Mouse (Mus musculus) forebrain, embryonic 10.5 days (tissue): ENCODE data around the gene Tprkb. TPM values are rescaled to one million over a fixed set of nuclear protein-coding genes. Genes with fewer than 3 reads are reported as not detected.
"Not testable (repeated sequence)": the region's sequence is repeated elsewhere in the genome, so short reads cannot be mapped to it uniquely, and the experiment has no call there.

Source experiments
- DNase-seq: peaks from one replicate; pipeline ENCODE4 v3.0.0-alpha.2; 2017; ENCODE audit warnings: low spot score; ENCODE audit errors: extremely low spot score
- H3K27ac ChIP-seq: fragments of 300-500 bp; sonication (generic); 2 replicates; pipeline ENCODE4 v1.5.1; 2016; ENCODE audit warnings: mild to moderate bottlenecking
- H3K27me3 ChIP-seq: fragments of 300-500 bp; sonication (generic); 2 replicates; pipeline ENCODE4 v1.6.1; 2016; ENCODE audit warnings: mild to moderate bottlenecking; ENCODE audit not compliant: poor library complexity, severe bottlenecking
- H3K36me3 ChIP-seq: fragments of 300-500 bp; sonication (generic); replicated peaks from 2 replicates; pipeline ENCODE4 v1.6.1; 2016; ENCODE audit warnings: mild to moderate bottlenecking, moderate library complexity
- H3K4me1 ChIP-seq: fragments of 300-500 bp; sonication (generic); 2 replicates; pipeline ENCODE4 v1.6.1; 2016
- H3K4me3 ChIP-seq: fragments of 300-500 bp; sonication (generic); 2 replicates; pipeline ENCODE4 v1.5.1; 2016; ENCODE audit warnings: mild to moderate bottlenecking, moderate library complexity
- H3K9me3 ChIP-seq: fragments of 300-500 bp; sonication (generic); 2 replicates; pipeline ENCODE4 v1.6.1; 2016; ENCODE audit warnings: mild to moderate bottlenecking, moderate library complexity
- WGBS: fragments of 180-500 bp; shearing (Covaris S2); methylation state at CpG from one replicate; pipeline ENCODE4 v1.1.7; 2016; 5-methylcytosine and 5-hydroxymethylcytosine counted together
- polyA plus RNA-seq: library from polyadenylated mRNA; unstranded; fragments of >200 nt; fragmentation: Nextera tagmentation; extraction: Ambion mirVana; gene quantifications from 2 replicates; pipeline ENCODE4 v1.2.1, GENCODE M21; 2016

Tprkb gene
- polyA plus RNA-seq, 1 experiment from 2014 or later: 33.8 TPM

DNA sequence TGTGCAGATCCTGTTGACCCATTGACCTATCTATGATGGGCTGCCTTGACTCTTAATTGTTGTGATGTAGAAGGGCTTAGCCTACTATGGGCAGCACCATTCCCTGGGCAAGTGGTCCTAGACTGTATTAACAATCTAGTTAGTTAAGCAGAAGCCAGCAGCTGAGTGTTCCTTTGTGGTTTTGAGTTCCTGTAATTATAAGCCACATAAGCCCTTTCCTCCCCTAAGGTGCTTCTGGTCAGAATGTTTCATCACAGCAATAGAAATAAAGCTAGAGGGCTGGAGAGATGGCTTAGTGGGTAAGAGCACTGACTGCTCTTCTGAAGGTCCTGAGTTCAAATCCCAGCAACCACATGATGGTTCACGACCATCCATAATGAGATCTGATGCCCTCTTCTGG, 12.0 kb downstream of the Tprkb start:
- 91% methylated on average over 1 of the region's 1 CpGs for WGBS
- H3K27ac ChIP-seq: no peak overlapping the region
- DNase-seq: no peak
- H3K4me3 ChIP-seq: no peak overlapping the region
- no peaks in the 10 kb centered on the region for H3K4me1 ChIP-seq
- no peaks in the 10 kb centered on the region for H3K27me3 ChIP-seq
- no peaks in the 10 kb centered on the region for H3K9me3 ChIP-seq
- H3K36me3 ChIP-seq: peaks cover 72% of the 10 kb centered on the region

GRCm38 (mm10) chr6:85926709-85927108, 15.0 kb downstream of the Tprkb start:
- Histone ChIP-seq H3K27ac (no peak overlapping the region), H3K4me1 (no peaks in the 10 kb centered on the region), H3K4me3 (no peak overlapping the region), H3K36me3 (peaks cover 86% of the 10 kb centered on the region), H3K9me3 (no peaks in the 10 kb centered on the region), H3K27me3 (no peaks in the 10 kb centered on the region)
- WGBS: 92% methylated on average over 1 of the region's 1 CpGs
- DNase-seq: no peak

GRCm38 (mm10) chr6:85927476-85928464, 16.1 kb downstream of the Tprkb start:
- H3K4me1 ChIP-seq: no peaks in the 10 kb centered on the region
- no peak for DNase-seq
- H3K36me3 ChIP-seq: peaks cover 79% of the 10 kb centered on the region
- H3K27me3 ChIP-seq: no peaks in the 10 kb centered on the region
- H3K4me3 ChIP-seq: no peak overlapping the region
- WGBS: 92% methylated on average over 9 of the region's 9 CpGs
- H3K27ac ChIP-seq: no peak overlapping the region
- no peaks in the 10 kb centered on the region for H3K9me3 ChIP-seq

- 93% methylated on average over 1 of the region's 1 CpGs for WGBS
- H3K4me1 ChIP-seq: no peaks in the 10 kb centered on the region
- H3K36me3 ChIP-seq: peaks cover 68% of the 10 kb centered on the region
- DNase-seq: no peak
- H3K27me3 ChIP-seq: no peaks in the 10 kb centered on the region
- H3K4me3 ChIP-seq: no peak overlapping the region
- H3K9me3 ChIP-seq: no peaks in the 10 kb centered on the region
- no peak overlapping the region for H3K27ac ChIP-seq
These were observed 17.6 kb downstream of the Tprkb start for GRCm38 (mm10) chr6:85929312-85929711.

DNA sequence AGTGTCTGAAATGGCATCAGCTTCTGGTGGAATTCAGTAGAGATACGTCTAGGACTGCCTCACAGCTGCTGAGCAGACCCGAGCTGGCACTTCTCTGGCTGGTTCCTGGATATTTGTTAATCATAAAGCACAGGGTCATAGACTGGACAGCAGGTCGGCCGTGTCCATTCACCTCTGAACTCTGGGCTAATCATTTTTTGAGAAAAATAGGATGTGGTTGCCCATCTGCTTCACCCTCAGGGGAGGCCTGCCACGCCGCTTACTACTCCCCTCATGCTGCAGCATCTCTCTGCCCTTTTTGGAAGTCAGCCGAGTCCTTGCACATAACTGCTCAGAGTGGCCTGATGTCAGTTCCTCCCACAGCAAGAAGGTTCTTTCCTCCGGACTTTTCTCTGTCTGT, 22.4 kb downstream of the Tprkb start:
- 84% methylated on average over 8 of the region's 8 CpGs for WGBS
- Histone ChIP-seq H3K4me3 (no peak overlapping the region), H3K4me1 (peaks cover 14% of the 10 kb centered on the region), H3K36me3 (peaks cover 22% of the 10 kb centered on the region), H3K27ac (no peak overlapping the region), H3K9me3 (no peaks in the 10 kb centered on the region), H3K27me3 (no peaks in the 10 kb centered on the region)
- no peak for DNase-seq

DNA sequence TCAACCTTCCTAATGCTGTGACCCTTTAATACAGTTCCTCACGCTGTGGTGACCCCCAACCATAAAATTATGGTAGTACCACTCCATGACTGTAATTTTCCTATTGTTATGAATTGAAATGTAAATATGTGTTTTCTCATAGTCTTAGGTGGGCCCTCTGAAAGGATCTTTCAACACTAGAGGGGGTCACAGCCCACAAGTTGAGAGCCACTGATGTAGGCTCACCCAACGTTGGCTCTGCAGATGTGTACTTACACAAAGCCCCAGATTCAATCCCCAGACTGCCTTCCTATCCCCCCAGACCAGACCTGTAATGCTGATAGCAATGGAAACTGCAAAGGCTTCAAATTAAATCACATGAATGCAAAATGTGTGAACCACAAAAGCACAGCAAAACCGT, 24.0 kb downstream of the Tprkb start:
- H3K27me3 ChIP-seq: no peaks in the 10 kb centered on the region
- no peaks in the 10 kb centered on the region for H3K9me3 ChIP-seq
- DNase-seq: no peak
- 73% methylated on average over 3 of the region's 3 CpGs for WGBS
- H3K27ac ChIP-seq: no peak overlapping the region
- no peak overlapping the region for H3K4me3 ChIP-seq
- peaks cover 9% of the 10 kb centered on the region for H3K36me3 ChIP-seq
- peaks cover 14% of the 10 kb centered on the region for H3K4me1 ChIP-seq

GRCm38 (mm10) chr6:85936508-85937465, 25.1 kb downstream of the Tprkb start:
- Histone ChIP-seq H3K36me3 (peaks cover 12% of the 10 kb centered on the region), H3K27ac (peak overlapping the region; percentile 85), H3K4me3 (peak overlapping the region; percentile 58), H3K4me1 (peaks cover 14% of the 10 kb centered on the region)
- DNase-seq: peak; percentile 77
- not testable (repeated sequence) for H3K9me3 ChIP-seq, H3K27me3 ChIP-seq
- 2% methylated on average over 50 of the region's 50 CpGs for WGBS

GRCm38 (mm10) chr6:85938701-85939100, 27.0 kb downstream of the Tprkb start:
- H3K27ac ChIP-seq: no peak overlapping the region
- no peak for DNase-seq
- 84% methylated on average over 10 of the region's 10 CpGs for WGBS
- H3K9me3 ChIP-seq: no peaks in the 10 kb centered on the region
- H3K36me3 ChIP-seq: peaks cover 30% of the 10 kb centered on the region
- no peaks in the 10 kb centered on the region for H3K27me3 ChIP-seq
- peaks cover 14% of the 10 kb centered on the region for H3K4me1 ChIP-seq
- no peak overlapping the region for H3K4me3 ChIP-seq

DNA sequence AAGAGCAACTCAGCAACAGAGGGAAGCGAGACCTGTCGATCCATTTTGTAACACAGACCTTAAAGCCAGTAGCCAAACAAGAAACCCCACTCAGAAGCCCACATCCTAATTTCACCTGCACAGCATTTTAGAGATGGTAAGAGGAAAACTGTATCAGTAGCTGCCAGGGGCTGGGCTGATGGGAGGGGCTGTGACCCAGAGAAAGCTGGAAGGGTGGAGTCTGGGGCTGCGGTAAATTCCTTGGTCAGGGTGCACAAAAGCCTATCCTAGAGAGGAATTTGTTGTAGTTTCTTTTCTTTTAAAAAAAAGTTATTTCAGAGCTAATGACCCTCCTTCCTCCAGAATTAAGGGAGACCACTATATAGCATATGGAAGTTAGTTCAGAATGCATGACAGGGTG, 30.8 kb downstream of the Tprkb start:
- no peaks in the 10 kb centered on the region for H3K9me3 ChIP-seq
- H3K27ac ChIP-seq: no peak overlapping the region
- no peaks in the 10 kb centered on the region for H3K27me3 ChIP-seq
- H3K4me1 ChIP-seq: peaks cover 2% of the 10 kb centered on the region
- peaks cover 68% of the 10 kb centered on the region for H3K36me3 ChIP-seq
- DNase-seq: no peak
- 92% methylated on average over 3 of the region's 3 CpGs for WGBS
- no peak overlapping the region for H3K4me3 ChIP-seq

DNA sequence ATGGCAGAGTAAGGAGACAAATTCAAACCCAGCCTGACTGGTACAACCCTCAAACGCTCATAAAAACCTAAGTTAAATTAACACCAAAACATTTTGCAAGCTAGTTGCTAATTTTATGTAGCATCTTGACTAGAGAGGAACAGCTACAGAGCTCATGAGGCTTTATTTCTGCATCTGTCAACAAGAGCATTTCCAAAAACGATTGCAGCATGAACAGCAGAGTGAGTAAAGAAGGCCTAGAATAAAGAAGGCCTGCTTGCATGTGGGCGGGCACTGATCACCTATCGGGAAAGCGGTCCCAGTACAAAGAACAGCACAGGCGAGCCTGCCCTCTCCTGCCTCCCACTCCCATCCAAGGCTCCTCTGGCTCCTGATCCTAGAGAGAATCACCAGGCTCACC, 36.9 kb downstream of the Tprkb start:
- Histone ChIP-seq H3K27me3 (no peaks in the 10 kb centered on the region), H3K4me3 (no peak overlapping the region), H3K27ac (no peak overlapping the region), H3K36me3 (peaks cover 100% of the 10 kb centered on the region), H3K9me3 (no peaks in the 10 kb centered on the region), H3K4me1 (no peaks in the 10 kb centered on the region)
- 87% methylated on average over 6 of the region's 6 CpGs for WGBS
- DNase-seq: no peak

DNA sequence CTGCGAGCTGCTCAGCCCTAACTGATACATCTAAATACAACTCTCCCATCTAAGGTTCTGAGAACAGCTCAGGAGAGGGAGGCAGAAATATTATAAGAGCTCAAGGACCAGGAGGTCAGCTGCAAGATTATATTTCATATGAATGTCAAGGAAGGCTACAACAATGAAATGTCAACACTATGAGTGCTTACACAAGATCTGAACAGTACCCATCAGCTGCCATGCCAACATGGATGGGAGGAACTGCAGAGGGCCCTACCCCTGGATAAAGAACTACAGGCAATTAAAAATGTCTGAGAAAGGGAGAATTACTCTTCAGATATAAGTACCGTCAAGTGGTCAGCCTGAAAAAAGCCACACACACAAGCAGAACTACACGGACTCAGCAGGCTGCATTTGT, 45.9 kb downstream of the Tprkb start:
- Histone ChIP-seq H3K4me3 (no peak overlapping the region), H3K36me3 (peaks cover 66% of the 10 kb centered on the region), H3K27ac (no peak overlapping the region), H3K4me1 (peaks cover 16% of the 10 kb centered on the region), H3K27me3 (no peaks in the 10 kb centered on the region), H3K9me3 (no peaks in the 10 kb centered on the region)
- DNase-seq: no peak
- 93% methylated on average over 3 of the region's 3 CpGs for WGBS

GRCm38 (mm10) chr6:85961101-85962091, 49.7 kb downstream of the Tprkb start, which contains the start of gene Dusp11:
Gene Dusp11 (minus strand): TSS chr6:85961667.
- no peaks in the 10 kb centered on the region for H3K9me3 ChIP-seq
- peak; percentile 93 for DNase-seq
- under 1% methylated on average over 70 of the region's 70 CpGs for WGBS

More at GRCm38 (mm10) chr6:85961101-85962091, 49.7 kb downstream of the Tprkb start, which contains the start of gene Dusp11:
- Histone ChIP-seq H3K4me1 (peaks cover 16% of the 10 kb centered on the region), H3K36me3 (peaks cover 29% of the 10 kb centered on the region), H3K4me3 (peak within 1 kb of the TSS; percentile 92), H3K27ac (peak within 1 kb of the TSS; percentile 95), H3K27me3 (no peaks in the 10 kb centered on the region)
